Mouse (Mus musculus): ENCODE data around the gene Dynll1. TPM values are rescaled to one million over a fixed set of nuclear protein-coding genes. Genes with fewer than 3 reads are reported as not detected.

Dynll1 gene
- total RNA-seq, 2 experiments from 2014 or later = 720 to 803 TPM

DNA sequence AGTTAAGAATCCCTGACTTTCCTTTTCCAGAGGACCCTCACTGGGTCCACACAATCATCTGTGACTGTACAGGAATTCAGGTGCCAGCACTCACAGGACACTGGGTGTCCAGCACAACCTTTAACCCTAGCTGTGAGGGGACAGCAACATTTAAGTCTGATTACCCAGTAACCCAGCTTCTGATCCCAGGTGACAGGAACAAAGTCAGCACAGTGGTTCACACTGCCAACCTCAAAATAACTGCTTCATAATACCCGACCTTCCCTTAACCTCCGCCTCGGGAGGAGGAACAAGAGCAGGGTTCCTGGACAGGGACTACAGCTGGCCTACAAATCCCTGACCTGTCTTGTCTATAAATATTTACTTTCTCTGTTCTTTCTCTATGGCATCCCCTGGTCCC, 32.5 kb downstream of the Dynll1 start:
- DNase-seq (ENCODE audit: low spot score in 2 of 2) = no peak

GRCm38 (mm10) chr5:115267469-115268045, 33.2 kb downstream of the Dynll1 start:
- no peak for DNase-seq (ENCODE audit: low spot score in 2 of 2)

- DNase-seq (ENCODE audit: low spot score in 2 of 2) = no peak
Measured at GRCm38 (mm10) chr5:115266787-115267468, 33.9 kb downstream of the Dynll1 start.

DNA sequence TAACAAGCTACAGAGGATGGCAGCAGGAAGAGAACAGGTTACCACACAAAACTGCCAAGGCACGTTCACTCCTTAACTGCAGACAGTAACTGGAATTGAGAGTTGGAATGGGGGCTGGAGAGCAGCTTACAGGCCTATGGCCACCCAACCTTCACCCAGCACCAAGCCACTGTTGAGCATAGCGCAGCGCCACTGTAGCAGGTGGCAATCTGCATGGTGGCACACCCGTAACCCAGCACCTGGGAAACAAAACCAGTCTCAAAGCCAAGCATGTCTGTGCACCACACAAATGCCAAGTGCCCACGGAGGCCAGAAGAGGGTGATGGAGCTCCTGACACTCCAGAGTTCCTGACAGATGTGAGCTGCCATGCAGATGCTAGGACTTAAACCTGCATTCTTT, 34.5 kb downstream of the Dynll1 start:
- no peak for DNase-seq (ENCODE audit: low spot score in 2 of 2)

DNA sequence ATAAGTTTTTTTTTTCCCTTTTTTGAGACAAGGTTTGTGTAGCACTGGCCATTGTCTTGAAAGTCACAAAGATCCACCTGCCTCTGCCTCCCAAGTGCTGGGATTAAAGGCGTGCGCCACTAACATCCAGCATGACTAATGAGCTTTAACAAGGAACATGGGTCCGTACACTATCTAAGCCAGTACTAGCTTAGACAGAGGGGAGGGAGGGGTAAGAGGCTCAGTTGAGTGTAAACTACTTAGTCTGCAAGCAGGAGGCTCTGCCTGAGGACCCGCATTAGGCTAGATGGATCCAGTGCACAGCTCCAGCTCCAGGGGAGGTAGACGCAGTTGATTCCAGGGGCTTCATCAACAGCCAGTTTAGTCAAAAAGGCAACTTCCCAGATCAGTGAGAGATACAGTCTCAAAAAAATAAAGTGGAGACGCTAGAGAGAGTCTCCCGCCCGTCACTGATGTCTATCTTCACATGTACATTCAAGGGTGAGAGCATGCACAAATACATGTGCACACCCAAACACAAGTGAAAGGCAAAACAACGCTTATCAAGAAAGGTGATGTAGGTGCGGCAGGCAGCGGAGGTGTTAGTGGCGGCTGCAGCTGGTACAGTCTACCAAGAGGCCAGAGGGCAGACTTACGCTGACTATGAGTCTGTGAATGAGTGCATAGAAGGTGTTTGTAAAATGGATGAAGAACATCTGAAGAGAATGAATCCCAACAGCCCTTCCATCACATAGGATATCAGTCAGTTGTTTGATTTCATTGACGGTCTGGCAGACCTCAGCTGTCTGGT, 38.1 kb downstream of the Dynll1 start:
- no peak for DNase-seq (ENCODE audit: low spot score in 2 of 2)

DNA sequence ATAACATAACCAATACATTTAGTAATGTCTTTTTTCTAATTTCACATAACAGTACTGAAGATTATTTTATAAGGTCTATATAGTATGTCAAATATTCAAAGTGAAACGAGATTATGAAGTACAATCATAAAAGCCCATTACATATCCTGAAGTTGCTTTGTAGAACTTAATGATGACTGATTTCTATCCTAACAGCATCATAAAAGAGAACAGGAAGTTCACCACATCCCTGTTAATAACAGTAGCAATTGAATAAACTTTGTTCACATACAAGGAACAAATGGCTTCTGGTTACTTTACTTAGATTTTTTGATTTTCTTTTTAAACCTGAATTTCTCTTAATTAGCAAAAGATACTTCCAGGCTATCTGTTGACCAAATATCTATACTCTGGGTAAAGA, 38.9 kb downstream of the Dynll1 start:
- no peak for DNase-seq (ENCODE audit: low spot score in 2 of 2)

GRCm38 (mm10) chr5:115261141-115261540, 39.7 kb downstream of the Dynll1 start:
- DNase-seq (ENCODE audit: low spot score in 2 of 2) = no peak

DNA sequence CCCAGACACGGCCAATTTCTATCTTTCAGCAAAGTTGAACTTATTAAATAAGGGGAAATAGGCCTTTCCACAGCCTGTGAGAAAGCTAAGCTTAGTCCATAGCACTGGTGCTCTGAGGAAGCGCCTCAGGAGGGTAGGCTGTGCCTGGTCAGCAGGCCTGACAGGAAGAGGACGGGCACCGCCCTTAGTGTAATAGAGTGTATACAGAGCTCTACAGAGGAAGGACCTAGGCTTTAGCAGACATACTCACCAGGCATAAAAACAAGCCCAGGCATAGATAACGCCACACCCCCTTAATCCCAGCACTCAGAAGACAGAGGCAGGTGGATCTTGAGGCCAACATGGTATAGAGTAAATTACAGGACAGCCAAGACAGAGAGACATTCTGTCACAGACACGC, 40.4 kb downstream of the Dynll1 start:
- DNase-seq (ENCODE audit: low spot score in 2 of 2) = no peak

- no peak for DNase-seq (ENCODE audit: low spot score in 2 of 2)
Measured at GRCm38 (mm10) chr5:115256909-115257546, 43.8 kb downstream of the Dynll1 start.

- DNase-seq (ENCODE audit: low spot score in 2 of 2) = no peak
Measured at GRCm38 (mm10) chr5:115255472-115255871, 45.3 kb downstream of the Dynll1 start.

Other genes starting within 250 kb of the Dynll1 start
- not detected for gene Gm10401, start 202.7 kb downstream of the Dynll1 start, total RNA-seq (2021)
- 1 to 10 TPM; 7.5 to 8.1 TPM for gene Acads, start 181.7 kb downstream of the Dynll1 start, total RNA-seq (2021)
- gene Unc119b, start 166.0 kb downstream of the Dynll1 start, total RNA-seq (2021) = 10 to 100 TPM; 28.1 to 30.2 TPM
- gene Mlec, start 142.8 kb downstream of the Dynll1 start, total RNA-seq (2021) = 10 to 100 TPM; 92.5 to 95.1 TPM
- 100 to 1,000 TPM; 122 to 123 TPM for gene Cabp1, start 106.6 kb downstream of the Dynll1 start, total RNA-seq (2021)
- gene Pop5, start 65.2 kb downstream of the Dynll1 start, total RNA-seq (2021) = 100 to 1,000 TPM; 105 to 112 TPM
- 100 to 1,000 TPM; 240 to 249 TPM for gene Rnf10, start 28.1 kb downstream of the Dynll1 start, total RNA-seq (2021)
- gene Coq5, start 21.3 kb downstream of the Dynll1 start, total RNA-seq (2021) = 10 to 100 TPM; 42.0 to 44.9 TPM
- gene Srsf9, start 26.2 kb upstream of the Dynll1 start, total RNA-seq (2021) = 10 to 100 TPM; 81.2 to 88.2 TPM
- gene Gatc, start 40.2 kb upstream of the Dynll1 start, total RNA-seq (2021) = 10 to 100 TPM; 17.9 to 21.8 TPM
- gene Triap1, start 40.2 kb upstream of the Dynll1 start, total RNA-seq (2021) = 10 to 100 TPM; 22.7 to 26.4 TPM
- 100 to 1,000 TPM; 742 to 760 TPM for gene Cox6a1, start 48.0 kb upstream of the Dynll1 start, total RNA-seq (2021)
- 10 to 100 TPM; 50.7 to 53.3 TPM for gene Msi1, start 128.6 kb upstream of the Dynll1 start, total RNA-seq (2021)
- not detected for gene Pla2g1b, start 165.3 kb upstream of the Dynll1 start, total RNA-seq (2021)
- gene Sirt4, start 183.7 kb upstream of the Dynll1 start, total RNA-seq (2021) = 10 to 100 TPM; 27.9 to 35.7 TPM
- 10 to 100 TPM; 34.5 to 42.3 TPM for gene Pxn, start 205.7 kb upstream of the Dynll1 start, total RNA-seq (2021)

All from layer of hippocampus, adult 18-20 months (tissue).